Mouse (Mus musculus): Measurements from ENCODE around the gene Rnf133.

Rnf133 gene

DNA sequence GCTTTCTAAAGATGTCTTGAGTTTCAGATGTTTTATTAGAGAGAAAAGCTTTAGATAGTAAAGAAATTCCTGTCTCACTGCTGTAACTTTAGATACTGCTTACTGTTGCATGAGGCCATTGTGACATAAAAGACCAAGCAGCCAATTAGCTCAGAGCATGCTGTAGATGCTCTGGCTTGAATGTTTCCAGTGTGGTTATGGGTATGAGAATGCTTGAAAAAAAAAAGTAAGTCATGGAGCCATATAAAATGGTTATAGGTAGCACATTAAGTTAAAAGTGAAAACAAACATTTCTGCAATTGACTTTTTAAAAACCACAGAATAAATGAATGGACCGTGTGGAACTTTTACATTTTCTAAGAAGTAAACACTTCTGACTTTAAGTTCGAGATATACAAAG lies at the start of gene Rnf133:
Gene Rnf133, minus strand, starts transcription at position 101 of the 400 bp plus-strand sequence.
- in situ Hi-C loops (cut with MboI; ENCODE audit: low sequenced_read_pairs) = no loop called here

DNA sequence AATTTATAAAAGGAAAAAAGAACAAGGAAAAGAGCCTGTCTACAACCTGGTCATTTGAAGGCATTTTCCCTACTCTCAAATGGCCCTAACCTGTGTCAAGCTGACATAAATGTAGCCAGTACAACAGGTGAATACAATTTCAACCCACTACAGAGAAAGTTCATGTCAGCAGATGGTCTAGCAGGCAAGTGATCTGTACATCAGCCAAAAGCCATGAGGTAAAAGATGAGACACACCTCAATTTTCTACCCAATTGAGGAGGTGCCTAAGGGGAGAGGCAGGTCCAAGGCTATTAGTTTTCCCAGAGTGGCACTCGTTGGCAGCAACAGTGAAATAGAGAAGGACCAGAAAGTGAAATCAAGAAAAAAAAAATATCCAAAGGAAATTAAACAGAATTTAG lies 28.1 kb upstream of the Rnf133 start:
- in situ Hi-C loops (cut with MboI; ENCODE audit: low sequenced_read_pairs) = no loop called here

DNA sequence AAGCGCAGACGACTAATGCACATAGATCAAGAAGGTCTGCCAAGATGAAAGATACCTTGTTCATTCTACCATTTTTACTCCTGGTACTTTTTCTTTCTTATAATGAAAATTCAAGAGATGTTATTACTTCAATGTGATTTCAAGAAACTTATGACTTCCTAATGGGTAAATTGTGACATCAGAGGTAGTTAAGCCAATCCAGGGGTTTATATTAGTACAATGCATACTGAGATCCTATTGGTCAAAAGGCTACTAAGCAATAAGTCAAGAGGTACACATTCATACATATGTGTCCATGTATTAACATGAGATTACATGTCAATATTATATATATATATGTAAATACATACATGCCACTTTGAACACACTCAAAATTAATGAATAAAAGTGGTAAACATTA lies 4.9 kb upstream of the Rnf133 start, which contains the start of gene Rnf148:
Gene Rnf148, minus strand, starts transcription at position 101 of the 400 bp plus-strand sequence.
- in situ Hi-C loops (cut with MboI; ENCODE audit: low sequenced_read_pairs) = no loop called here

DNA sequence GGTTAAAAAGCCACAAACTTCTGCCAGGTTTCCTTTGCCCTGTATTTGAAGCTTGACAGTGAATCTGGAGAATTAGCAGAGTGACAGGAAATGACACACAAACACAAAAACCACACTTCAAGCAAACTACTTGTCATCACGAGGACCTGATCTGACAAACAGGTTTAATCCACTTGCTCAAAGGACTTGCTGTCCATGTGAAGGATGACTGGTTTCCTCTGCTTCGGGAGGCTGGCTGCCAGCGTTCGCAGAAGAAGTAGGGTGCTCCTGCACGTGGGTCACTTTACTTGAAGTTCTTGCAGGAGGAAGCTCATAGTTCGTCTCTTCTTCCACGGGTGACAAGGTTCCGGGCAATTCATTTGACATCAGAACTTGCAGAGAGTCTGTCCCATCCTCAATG lies 1.4 kb downstream of the Rnf133 start:
- in situ Hi-C loops (cut with MboI; ENCODE audit: low sequenced_read_pairs) = no loop called here

DNA sequence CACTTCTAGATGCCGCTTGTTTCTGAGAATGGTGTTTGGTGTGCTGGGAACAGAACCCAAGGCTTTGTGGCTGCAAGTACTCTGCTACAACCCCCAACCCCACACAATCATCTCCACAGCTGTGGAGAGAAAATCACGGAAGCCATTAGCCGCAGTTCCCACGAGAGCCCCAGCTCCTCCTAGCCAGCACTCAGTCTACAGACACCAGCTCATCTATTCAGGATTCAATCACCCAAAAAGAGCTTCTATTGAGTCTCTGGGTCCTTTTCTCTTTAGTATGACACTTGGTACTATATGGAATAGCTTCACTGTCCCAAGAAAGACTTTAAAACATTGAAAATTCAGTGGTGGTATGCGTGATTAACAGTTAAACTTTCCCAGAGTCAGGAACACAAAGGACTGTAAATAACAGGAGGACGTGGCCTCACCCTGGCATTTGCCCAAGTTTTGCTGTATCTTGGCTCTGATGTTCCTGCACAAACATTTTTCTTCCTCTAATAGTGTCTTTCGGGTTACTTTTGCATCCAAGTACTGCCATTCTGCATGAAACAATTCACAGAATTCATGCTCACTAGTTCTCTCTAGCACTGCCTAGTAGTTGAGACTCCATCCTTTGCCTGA lies 2.4 kb downstream of the Rnf133 start:
- in situ Hi-C loops (cut with MboI; ENCODE audit: low sequenced_read_pairs) = no loop called here

DNA sequence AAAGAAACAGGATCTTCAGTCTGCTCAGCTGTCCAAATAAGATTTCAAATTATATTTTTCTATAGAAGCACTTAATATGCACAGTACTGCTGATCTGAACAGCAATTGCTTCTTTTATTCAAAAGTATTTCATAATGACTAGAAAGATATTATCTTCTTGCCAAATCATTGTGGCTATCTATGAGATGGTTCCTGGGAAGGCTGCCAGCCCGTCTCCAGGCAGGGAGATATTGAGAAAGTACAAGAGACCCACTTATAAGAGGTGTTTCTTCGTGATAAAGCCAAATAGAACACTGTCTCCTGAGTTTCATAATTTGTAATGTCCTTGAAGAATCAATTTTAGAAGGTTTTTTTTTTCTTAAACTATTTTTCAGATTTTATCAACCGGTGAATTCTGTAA lies 13.0 kb downstream of the Rnf133 start:
- in situ Hi-C loops (cut with MboI; ENCODE audit: low sequenced_read_pairs) = no loop called here

DNA sequence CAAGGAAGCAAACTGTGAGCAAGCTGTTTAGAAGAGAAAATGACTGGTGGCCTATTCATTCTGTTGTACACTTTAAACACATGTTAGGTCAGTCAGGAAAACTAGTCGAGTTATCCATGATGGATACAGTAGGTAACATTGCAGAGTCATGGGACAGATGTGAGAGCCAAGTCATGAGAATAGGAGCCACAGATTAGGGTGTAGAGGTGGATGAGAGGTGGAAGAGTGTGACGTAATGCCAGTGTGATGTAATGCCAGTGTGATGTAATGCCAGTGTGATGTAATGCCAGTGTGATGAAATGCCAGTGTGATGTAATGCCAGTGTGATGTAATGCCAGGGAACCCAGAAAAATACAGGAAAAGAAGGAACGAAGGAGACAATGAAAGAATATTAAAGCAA lies 14.9 kb downstream of the Rnf133 start:
- in situ Hi-C loops (cut with MboI; ENCODE audit: low sequenced_read_pairs) = no loop called here

DNA sequence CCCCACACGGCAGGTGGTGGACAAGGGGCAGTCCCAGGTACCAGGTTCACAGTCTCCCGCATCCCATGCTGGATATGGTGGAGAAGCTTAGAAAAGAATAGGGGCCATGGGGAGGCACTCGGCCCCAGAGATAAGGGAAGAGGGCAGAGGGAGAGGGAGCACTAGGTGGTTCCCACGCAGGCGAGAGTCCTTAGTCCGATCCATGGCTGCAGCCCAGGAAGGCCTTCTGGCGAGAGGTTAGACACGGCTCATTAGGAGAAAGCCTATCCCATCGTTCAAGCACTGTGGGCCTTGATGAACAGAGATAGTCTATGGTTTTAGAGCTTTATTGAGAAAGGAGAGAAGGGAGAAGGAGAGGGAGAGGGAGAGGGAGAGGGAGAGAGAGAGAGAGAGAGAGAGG lies 16.1 kb downstream of the Rnf133 start:
- in situ Hi-C loops (cut with MboI; ENCODE audit: low sequenced_read_pairs) = no loop called here

DNA sequence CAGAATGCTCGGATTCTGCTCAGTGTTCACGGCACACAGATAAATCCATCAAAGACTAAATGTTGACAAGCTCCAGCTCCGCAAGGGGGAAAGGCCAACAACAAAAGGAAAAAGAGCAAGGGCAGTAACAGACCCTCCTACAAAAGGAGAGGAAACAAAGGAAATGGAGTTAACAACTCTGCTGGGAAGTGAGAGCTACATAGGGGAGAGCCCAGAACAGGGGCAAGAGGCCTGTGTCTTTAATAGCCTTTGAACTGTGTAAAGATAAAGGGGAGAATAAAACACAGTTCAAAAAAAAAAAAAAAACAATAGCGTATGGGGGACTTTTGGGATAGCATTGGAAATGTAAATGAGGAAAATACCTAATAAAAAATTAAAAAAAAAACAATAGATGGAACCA lies 19.6 kb downstream of the Rnf133 start:
- in situ Hi-C loops (cut with MboI; ENCODE audit: low sequenced_read_pairs) = no loop called here

Measured in CH12F3 (cell line).